Mouse (Mus musculus): ENCODE measurements around the gene Kcnk3. TPM values are rescaled to one million over a fixed set of nuclear protein-coding genes. Genes with fewer than 3 reads are reported as not detected.

Gene Kcnk3
- polyA plus RNA-seq, 1 experiment = not detected

GRCm38 (mm10) chr5:30615416-30615815 lies 27.4 kb downstream of the Kcnk3 start:
- Histone ChIP-seq H3K79me2 (ENCODE audit: control insufficient read depth, insufficient read depth) (no peaks in the 10 kb centered on the region), H3K4me3 (ENCODE audit: insufficient read depth, poor library complexity, severe bottlenecking) (no peak overlapping the region)
- TF ChIP-seq FOSL1 (IDR thresholded peaks at IDR 0.05; ENCODE audit: insufficient read depth, low read length, poor library complexity, severe bottlenecking) = no peak
- no peak for TF ChIP-seq CTCF (IDR thresholded peaks at IDR 0.05; ENCODE audit: control insufficient read depth, insufficient read depth, insufficient read length)
- no peak for TF ChIP-seq USF1 (IDR thresholded peaks at IDR 0.05; ENCODE audit: low read depth)
- no peak for TF ChIP-seq MYOD1 (IDR thresholded peaks at IDR 0.05; ENCODE audit: control insufficient read depth, insufficient read length, low read depth)
- TF ChIP-seq CEBPB (IDR thresholded peaks at IDR 0.05; ENCODE audit: low read depth) = no peak
- no peak for TF ChIP-seq MYOG (IDR thresholded peaks at IDR 0.05; ENCODE audit: control insufficient read depth, extremely low read depth, insufficient read length)
- no peak for TF ChIP-seq MAX (IDR thresholded peaks at IDR 0.05)

DNA sequence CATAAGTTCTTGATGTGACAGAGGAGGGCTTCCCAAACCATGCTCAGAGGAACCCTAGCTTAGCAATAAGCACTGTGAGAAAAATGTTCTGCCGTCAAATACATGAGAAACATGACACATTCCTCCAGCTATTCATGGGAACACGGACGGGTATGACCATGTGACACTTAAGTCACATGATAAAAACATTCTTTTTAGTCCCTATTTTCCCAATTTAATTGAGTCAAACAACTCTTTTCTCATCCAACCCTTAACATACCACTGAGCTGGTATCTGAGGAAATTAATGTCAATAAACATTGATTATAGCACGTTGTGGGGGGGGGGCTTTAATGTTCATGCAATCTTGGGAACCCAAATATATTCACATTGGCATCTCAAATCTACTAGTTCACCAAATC lies 27.8 kb downstream of the Kcnk3 start:
- Histone ChIP-seq H3ac (ENCODE audit: control insufficient read depth, insufficient read length, low read depth) (no peak overlapping the region), H3K79me2 (ENCODE audit: control insufficient read depth, insufficient read depth) (no peaks in the 10 kb centered on the region), H3K27me3 (ENCODE audit: control insufficient read depth, insufficient read depth, insufficient read length) (peaks cover 41% of the 10 kb centered on the region), H3K36me3 (ENCODE audit: control insufficient read depth, insufficient read depth) (no peaks in the 10 kb centered on the region), H3K79me3 (ENCODE audit: low read depth) (no peaks in the 10 kb centered on the region), H3K4me3 (ENCODE audit: insufficient read depth, poor library complexity, severe bottlenecking) (no peak overlapping the region)
- TF ChIP-seq FOSL1 (IDR thresholded peaks at IDR 0.05; ENCODE audit: insufficient read depth, low read length, poor library complexity, severe bottlenecking) (no peak), MYOG (IDR thresholded peaks at IDR 0.05; ENCODE audit: control insufficient read depth, extremely low read depth, insufficient read length) (no peak), CTCF (IDR thresholded peaks at IDR 0.05; ENCODE audit: control insufficient read depth, insufficient read depth, insufficient read length) (no peak), USF1 (IDR thresholded peaks at IDR 0.05; ENCODE audit: low read depth) (no peak), MYOD1 (IDR thresholded peaks at IDR 0.05; ENCODE audit: control insufficient read depth, insufficient read length, low read depth) (no peak), CEBPB (IDR thresholded peaks at IDR 0.05; ENCODE audit: low read depth) (no peak), MAX (IDR thresholded peaks at IDR 0.05) (no peak)

More at GRCm38 (mm10) chr5:30615416-30615815, 27.4 kb downstream of the Kcnk3 start:
- H3K36me3 ChIP-seq (ENCODE audit: control insufficient read depth, insufficient read depth) = no peaks in the 10 kb centered on the region
- H3ac ChIP-seq (ENCODE audit: control insufficient read depth, insufficient read length, low read depth) = no peak overlapping the region
- H3K27me3 ChIP-seq (ENCODE audit: control insufficient read depth, insufficient read depth, insufficient read length) = peaks cover 40% of the 10 kb centered on the region
- no peaks in the 10 kb centered on the region for H3K79me3 ChIP-seq (ENCODE audit: low read depth)

GRCm38 (mm10) chr5:30616644-30617043 lies 28.7 kb downstream of the Kcnk3 start:
- TF ChIP-seq CEBPB (IDR thresholded peaks at IDR 0.05; ENCODE audit: low read depth) (no peak), MAX (IDR thresholded peaks at IDR 0.05) (no peak)
- H3K27me3 ChIP-seq (ENCODE audit: control insufficient read depth, insufficient read depth, insufficient read length) = peaks cover 42% of the 10 kb centered on the region
- H3K36me3 ChIP-seq (ENCODE audit: control insufficient read depth, insufficient read depth) = no peaks in the 10 kb centered on the region
- H3K4me3 ChIP-seq (ENCODE audit: insufficient read depth, poor library complexity, severe bottlenecking) = no peak overlapping the region
- H3ac ChIP-seq (ENCODE audit: control insufficient read depth, insufficient read length, low read depth) = no peak overlapping the region
- no peaks in the 10 kb centered on the region for H3K79me2 ChIP-seq (ENCODE audit: control insufficient read depth, insufficient read depth)
- no peaks in the 10 kb centered on the region for H3K79me3 ChIP-seq (ENCODE audit: low read depth)

DNA sequence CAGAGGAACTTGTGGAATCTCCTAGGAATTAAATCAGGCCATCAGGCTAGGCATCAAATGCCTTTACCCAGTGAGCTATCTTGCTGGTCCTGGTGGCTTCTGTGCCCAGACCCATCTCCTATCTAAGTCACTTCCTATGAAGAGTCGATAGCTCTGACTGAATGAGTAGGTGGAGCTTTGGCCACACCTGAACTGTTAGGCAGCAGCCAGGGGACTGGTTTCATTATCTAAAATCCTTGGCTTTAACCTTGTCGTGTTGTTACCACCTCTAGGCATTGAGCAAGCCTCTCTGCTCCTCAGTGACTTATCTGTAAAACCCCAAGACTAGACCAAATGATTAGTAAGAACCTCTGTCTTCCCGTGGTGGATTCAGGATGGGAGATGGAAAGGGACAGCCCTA lies 29.4 kb downstream of the Kcnk3 start:
- H3K36me3 ChIP-seq (ENCODE audit: control insufficient read depth, insufficient read depth) = no peaks in the 10 kb centered on the region
- peaks cover 45% of the 10 kb centered on the region for H3K27me3 ChIP-seq (ENCODE audit: control insufficient read depth, insufficient read depth, insufficient read length)
- no peaks in the 10 kb centered on the region for H3K79me2 ChIP-seq (ENCODE audit: control insufficient read depth, insufficient read depth)
- H3K4me3 ChIP-seq (ENCODE audit: insufficient read depth, poor library complexity, severe bottlenecking) = no peak overlapping the region
- H3K79me3 ChIP-seq (ENCODE audit: low read depth) = no peaks in the 10 kb centered on the region
- no peak for TF ChIP-seq USF1 (IDR thresholded peaks at IDR 0.05; ENCODE audit: low read depth)
- TF ChIP-seq MYOG (IDR thresholded peaks at IDR 0.05; ENCODE audit: control insufficient read depth, extremely low read depth, insufficient read length) = no peak
- no peak for TF ChIP-seq MAX (IDR thresholded peaks at IDR 0.05)
- TF ChIP-seq CEBPB (IDR thresholded peaks at IDR 0.05; ENCODE audit: low read depth) = no peak
- TF ChIP-seq CTCF (IDR thresholded peaks at IDR 0.05; ENCODE audit: control insufficient read depth, insufficient read depth, insufficient read length) = no peak
- TF ChIP-seq MYOD1 (IDR thresholded peaks at IDR 0.05; ENCODE audit: control insufficient read depth, insufficient read length, low read depth) = no peak
- TF ChIP-seq FOSL1 (IDR thresholded peaks at IDR 0.05; ENCODE audit: insufficient read depth, low read length, poor library complexity, severe bottlenecking) = no peak
- H3ac ChIP-seq (ENCODE audit: control insufficient read depth, insufficient read length, low read depth) = no peak overlapping the region

GRCm38 (mm10) chr5:30617851-30618250 lies 29.9 kb downstream of the Kcnk3 start:
- Histone ChIP-seq H3ac (ENCODE audit: control insufficient read depth, insufficient read length, low read depth) (no peak overlapping the region), H3K36me3 (ENCODE audit: control insufficient read depth, insufficient read depth) (no peaks in the 10 kb centered on the region), H3K79me3 (ENCODE audit: low read depth) (no peaks in the 10 kb centered on the region), H3K79me2 (ENCODE audit: control insufficient read depth, insufficient read depth) (no peaks in the 10 kb centered on the region), H3K4me3 (ENCODE audit: insufficient read depth, poor library complexity, severe bottlenecking) (no peak overlapping the region), H3K27me3 (ENCODE audit: control insufficient read depth, insufficient read depth, insufficient read length) (peaks cover 50% of the 10 kb centered on the region)
- TF ChIP-seq USF1 (IDR thresholded peaks at IDR 0.05; ENCODE audit: low read depth) = no peak
- TF ChIP-seq MAX (IDR thresholded peaks at IDR 0.05) = no peak
- TF ChIP-seq MYOG (IDR thresholded peaks at IDR 0.05; ENCODE audit: control insufficient read depth, extremely low read depth, insufficient read length) = no peak
- TF ChIP-seq CEBPB (IDR thresholded peaks at IDR 0.05; ENCODE audit: low read depth) = no peak
- no peak for TF ChIP-seq CTCF (IDR thresholded peaks at IDR 0.05; ENCODE audit: control insufficient read depth, insufficient read depth, insufficient read length)
- no peak for TF ChIP-seq MYOD1 (IDR thresholded peaks at IDR 0.05; ENCODE audit: control insufficient read depth, insufficient read length, low read depth)
- TF ChIP-seq FOSL1 (IDR thresholded peaks at IDR 0.05; ENCODE audit: insufficient read depth, low read length, poor library complexity, severe bottlenecking) = no peak

- peaks cover 50% of the 10 kb centered on the region for H3K27me3 ChIP-seq (ENCODE audit: control insufficient read depth, insufficient read depth, insufficient read length)
- H3K79me2 ChIP-seq (ENCODE audit: control insufficient read depth, insufficient read depth) = no peaks in the 10 kb centered on the region
- H3ac ChIP-seq (ENCODE audit: control insufficient read depth, insufficient read length, low read depth) = no peak overlapping the region
- no peaks in the 10 kb centered on the region for H3K79me3 ChIP-seq (ENCODE audit: low read depth)
- no peaks in the 10 kb centered on the region for H3K36me3 ChIP-seq (ENCODE audit: control insufficient read depth, insufficient read depth)
- H3K4me3 ChIP-seq (ENCODE audit: insufficient read depth, poor library complexity, severe bottlenecking) = no peak overlapping the region
- no peak for TF ChIP-seq MYOG (IDR thresholded peaks at IDR 0.05; ENCODE audit: control insufficient read depth, extremely low read depth, insufficient read length)
- no peak for TF ChIP-seq CEBPB (IDR thresholded peaks at IDR 0.05; ENCODE audit: low read depth)
- TF ChIP-seq CTCF (IDR thresholded peaks at IDR 0.05; ENCODE audit: control insufficient read depth, insufficient read depth, insufficient read length) = no peak
- no peak for TF ChIP-seq FOSL1 (IDR thresholded peaks at IDR 0.05; ENCODE audit: insufficient read depth, low read length, poor library complexity, severe bottlenecking)
- TF ChIP-seq USF1 (IDR thresholded peaks at IDR 0.05; ENCODE audit: low read depth) = no peak
- TF ChIP-seq MYOD1 (IDR thresholded peaks at IDR 0.05; ENCODE audit: control insufficient read depth, insufficient read length, low read depth) = no peak
- no peak for TF ChIP-seq MAX (IDR thresholded peaks at IDR 0.05)
Observed at GRCm38 (mm10) chr5:30618376-30619003, 30.5 kb downstream of the Kcnk3 start.
